In the genomic region with DNA sequence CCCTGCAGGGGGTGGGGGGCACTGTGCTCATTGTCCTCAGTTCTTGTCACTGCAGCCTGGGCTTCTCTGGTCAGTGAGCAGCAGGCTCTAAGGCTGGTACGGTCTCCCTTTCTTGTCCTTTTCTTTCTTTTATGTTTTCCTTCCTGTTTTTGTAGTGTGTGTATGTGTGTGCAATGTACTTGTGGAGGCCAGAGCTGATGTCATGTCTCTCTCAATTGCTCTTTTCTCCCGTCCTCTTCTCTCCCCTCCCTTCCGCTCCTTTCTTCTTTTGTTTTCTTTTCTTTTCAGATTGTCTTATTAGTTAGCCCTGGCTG, we compare ENCODE assay signal across 12 mouse cellular contexts. TPM values are rescaled to one million over a fixed set of nuclear protein-coding genes. Genes with fewer than 3 reads are reported as not detected.
DNase-seq lines count a peak whose midpoint lies in the region; ATAC-seq lines count a peak whose summit lies in the region.
"Had no signal": no experiment of that assay in that cellular context is flagged by ENCODE, and none has a peak within 500 bp of the region (broad histone marks: within the 10 kb centered on the region; RNA-seq: fewer than 3 reads in every experiment).

No protein-coding gene starts in this region.

- H3K9me3 ChIP-seq in heart, embryonic 14.5 days (ENCODE audit: control insufficient read depth, low read length) = no peaks in the 10 kb centered on the region
- H3K9me3 ChIP-seq in embryonic facial prominence, embryonic 14.5 days (ENCODE audit: control insufficient read depth, low read length) = no peaks in the 10 kb centered on the region
- no peaks in the 10 kb centered on the region for H3K9me3 ChIP-seq in hindbrain, embryonic 16.5 days (ENCODE audit: control insufficient read depth, low read length)
- H3K9me3 ChIP-seq in midbrain, embryonic 15.5 days = no peaks in the 10 kb centered on the region

- 41% methylated on average over 3 of the region's 3 CpGs for WGBS in heart, embryonic 14.5 days
- 50% methylated on average over 3 of the region's 3 CpGs for WGBS in embryonic facial prominence, embryonic 14.5 days
- WGBS in hindbrain, embryonic 16.5 days = 39% methylated on average over 3 of the region's 3 CpGs
- WGBS in midbrain, embryonic 15.5 days = 25% methylated on average over 3 of the region's 3 CpGs

- no peaks in the 10 kb centered on the region for H3K36me3 ChIP-seq in heart, embryonic 14.5 days (ENCODE audit: control insufficient read depth, insufficient read depth, low read length)
- H3K36me3 ChIP-seq in embryonic facial prominence, embryonic 14.5 days (ENCODE audit: control insufficient read depth, insufficient read depth, low read length) = no peaks in the 10 kb centered on the region
- H3K36me3 ChIP-seq in hindbrain, embryonic 16.5 days (ENCODE audit: control insufficient read depth, insufficient read depth, low read length) = no peaks in the 10 kb centered on the region
- no peaks in the 10 kb centered on the region for H3K36me3 ChIP-seq in midbrain, embryonic 15.5 days (replicated peaks)

- H3K9ac ChIP-seq in heart, embryonic 14.5 days (ENCODE audit: low read length) = peak overlapping the region; percentile 49; the same call in 1 of the 2 replicates
- peak overlapping the region; percentile 32; the same call in 1 of the 2 replicates for H3K9ac ChIP-seq in embryonic facial prominence, embryonic 14.5 days (ENCODE audit: low read depth, low read length)
- 0 out of 2 replicates have a peak overlapping the region, but pooled peaks have one; percentile 29 for H3K9ac ChIP-seq in hindbrain, embryonic 16.5 days (ENCODE audit: low read depth, low read length)
- peak overlapping the region; percentile 21; the same call in 1 of the 2 replicates for H3K9ac ChIP-seq in midbrain, embryonic 15.5 days

- H3K27me3 ChIP-seq in heart, embryonic 14.5 days (ENCODE audit: control insufficient read depth, insufficient read depth, low read length) = no peaks in the 10 kb centered on the region
- H3K27me3 ChIP-seq in embryonic facial prominence, embryonic 14.5 days (replicated peaks; ENCODE audit: control insufficient read depth, insufficient read depth, low read length) = no peaks in the 10 kb centered on the region
- no peaks in the 10 kb centered on the region for H3K27me3 ChIP-seq in hindbrain, embryonic 16.5 days (replicated peaks; ENCODE audit: control insufficient read depth, insufficient read depth, low read length)
- no peaks in the 10 kb centered on the region for H3K27me3 ChIP-seq in midbrain, embryonic 15.5 days (replicated peaks)
- H3K27me3 ChIP-seq: Patski had no signal

- peak overlapping the region; percentile 66 to 78 for H3K27ac ChIP-seq in heart, embryonic 14.5 days (replicated peaks in 1 of 2; ENCODE audit: control insufficient read depth in 1 of 2, insufficient read depth in 1 of 2, low read depth in 2 of 2, low read length in 2 of 2)
- peak overlapping the region; percentile 76 for H3K27ac ChIP-seq in embryonic facial prominence, embryonic 14.5 days (replicated peaks; ENCODE audit: low read depth, low read length)
- H3K27ac ChIP-seq in hindbrain, embryonic 16.5 days (ENCODE audit: low read depth, low read length) = peak overlapping the region; percentile 41
- H3K27ac ChIP-seq in midbrain, embryonic 15.5 days = peak overlapping the region; percentile 78

- peak overlapping the region in 1 of 2 experiments; percentile 9; a peak in 1 of 4 replicates for H3K4me3 ChIP-seq in heart, embryonic 14.5 days (ENCODE audit: control insufficient read depth in 1 of 2, insufficient read depth in 1 of 2, low read depth in 1 of 2, low read length in 2 of 2)
- no peak overlapping the region for H3K4me3 ChIP-seq in embryonic facial prominence, embryonic 14.5 days (ENCODE audit: low read depth, low read length)
- H3K4me3 ChIP-seq in hindbrain, embryonic 16.5 days (ENCODE audit: low read length) = no peak overlapping the region
- H3K4me3 ChIP-seq in midbrain, embryonic 15.5 days = 0 out of 2 replicates have a peak overlapping the region, but pooled peaks have one; percentile 5

- H3K4me2 ChIP-seq in heart, embryonic 14.5 days (ENCODE audit: low read length) = peak overlapping the region; percentile 52
- peak overlapping the region; percentile 37 for H3K4me2 ChIP-seq in embryonic facial prominence, embryonic 14.5 days (ENCODE audit: low read depth, low read length)
- H3K4me2 ChIP-seq in hindbrain, embryonic 16.5 days (ENCODE audit: low read length) = peak overlapping the region; percentile 44
- peak overlapping the region; percentile 41 for H3K4me2 ChIP-seq in midbrain, embryonic 15.5 days

- DNase-seq in heart, postnatal 10 days = no peak
- DNase-seq in embryonic facial prominence, embryonic 14.5 days (ENCODE audit: low spot score) = no peak
- DNase-seq in gastrocnemius, postnatal 10 days = no peak
- DNase-seq in kidney, postnatal 25 days = no peak
- no peak for DNase-seq in cerebellum, adult 11-12 months
- DNase-seq: B cell, adult 2 months; gastrocnemius, postnatal 14 days; thymus, adult 2 months had no signal

- H3K4me1 ChIP-seq in heart, embryonic 14.5 days (ENCODE audit: control insufficient read depth in 2 of 2, insufficient read depth in 2 of 2, low read length in 2 of 2) = peaks cover 16 to 51% of the 10 kb centered on the region in 2 experiments
- peaks cover 49% of the 10 kb centered on the region for H3K4me1 ChIP-seq in embryonic facial prominence, embryonic 14.5 days (ENCODE audit: control insufficient read depth, insufficient read depth, low read length)
- peaks cover 12% of the 10 kb centered on the region for H3K4me1 ChIP-seq in hindbrain, embryonic 16.5 days (ENCODE audit: control insufficient read depth, insufficient read depth, low read depth, low read length)
- H3K4me1 ChIP-seq in midbrain, embryonic 15.5 days = peaks cover 30% of the 10 kb centered on the region

- ATAC-seq in heart, embryonic 14.5 days (ENCODE audit: insufficient number of reproducible peaks, insufficient read depth, low FRiP score, low read depth) = no peak; the same call in 1 of the 2 replicates
- peak; percentile 7; the same call in 1 of the 2 replicates for ATAC-seq in embryonic facial prominence, embryonic 14.5 days (ENCODE audit: low read depth)
- peak; percentile 24; the same call in 1 of the 2 replicates for ATAC-seq in hindbrain, embryonic 16.5 days
- ATAC-seq in midbrain, embryonic 15.5 days (replicated peaks) = no peak
- ATAC-seq: Patski had no signal

- intact Hi-C loops in heart, postnatal 10 days (cut with DNase I) = no loop called here

RNA-seq across cellular contexts. Expression of gene Pard3, which starts 29.4 kb away (rescaled TPM):
- 21.2 and 23.4 TPM in 2 replicates for polyA plus RNA-seq in heart, embryonic 14.5 days (2014; fragmentation: Nextera tagmentation; extraction: Ambion mirVana)
- total RNA-seq in heart, postnatal 10 days (2021) = 10 to 100 TPM; 32.8 to 35.0 TPM
- polyA plus RNA-seq in embryonic facial prominence, embryonic 14.5 days (2014; fragmentation: Nextera tagmentation; extraction: Ambion mirVana) = 35.4 and 38.7 TPM in 2 replicates
- 12.1 and 14.3 TPM in 2 replicates for polyA plus RNA-seq in hindbrain, embryonic 16.5 days (2015; fragmentation: Nextera tagmentation; extraction: Ambion mirVana)
- polyA plus RNA-seq in midbrain, embryonic 15.5 days (2015; fragmentation: Nextera tagmentation; extraction: Ambion mirVana) = 20.1 and 21.6 TPM in 2 replicates
- 10 to 100 TPM; 30.3 to 37.2 TPM for total RNA-seq in gastrocnemius, postnatal 10 days (2021)

Comparison
In these comparisons a context has a peak if more than half of its experiments do, and no peak if none do; other contexts are left out.
1. ATAC-seq: peak in embryonic facial prominence, embryonic 14.5 days (single experiment) and hindbrain, embryonic 16.5 days (single experiment); none in heart, embryonic 14.5 days (single experiment) and midbrain, embryonic 15.5 days (single experiment).
2. Peak in every context shown above with its lines, with median percentiles within 50 percentile points of each other: H3K27ac ChIP-seq, H3K4me2 ChIP-seq and H3K9ac ChIP-seq.